Mouse (Mus musculus): ENCODE measurements at regions not wholly inside any gene's neighbourhood (a gene's known extent, or its start where the extent isn't known, plus 50 kb on each side); places are given as distances from the start of the nearest gene placed in this dataset.

DNA sequence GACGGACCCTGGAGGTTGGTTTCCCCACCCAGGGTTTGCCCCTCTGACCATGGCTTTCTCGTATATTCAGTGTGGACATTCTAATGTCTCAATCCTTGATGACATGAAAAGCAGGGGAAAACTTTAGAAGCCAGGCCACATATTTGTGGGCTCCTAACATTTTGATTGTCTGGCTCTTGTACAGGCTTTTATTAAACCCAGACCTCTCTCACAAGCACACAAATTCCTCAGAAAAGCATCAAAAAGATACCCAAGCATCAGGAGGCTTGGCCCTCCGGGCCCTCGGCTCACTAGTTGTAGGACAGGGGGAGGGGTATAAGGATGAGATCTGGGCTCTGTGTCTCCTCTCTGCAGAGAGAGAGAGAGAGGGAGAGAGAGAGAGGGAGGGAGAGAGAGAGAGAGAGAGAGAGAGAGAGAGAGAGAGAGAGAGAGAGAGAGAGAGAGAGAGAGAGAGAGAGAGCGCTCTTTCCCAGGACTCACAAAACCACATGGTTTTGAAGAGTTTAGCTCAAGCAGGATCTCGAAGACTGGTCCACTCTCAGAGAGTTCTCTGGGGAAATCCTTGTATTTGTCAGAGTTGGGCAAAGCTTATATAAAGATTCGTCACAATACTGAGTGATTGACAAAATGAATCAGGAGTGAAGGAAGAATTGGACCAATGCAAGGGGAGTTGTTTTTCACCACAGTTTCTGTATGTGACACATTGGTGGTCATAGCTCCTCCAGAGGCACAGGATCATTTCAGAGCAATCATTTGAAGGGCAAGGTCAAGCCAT lies 167.2 kb upstream of the Cxcl12 start:
- no peak for DNase-seq (ENCODE audit: low read depth, low spot score)

DNA sequence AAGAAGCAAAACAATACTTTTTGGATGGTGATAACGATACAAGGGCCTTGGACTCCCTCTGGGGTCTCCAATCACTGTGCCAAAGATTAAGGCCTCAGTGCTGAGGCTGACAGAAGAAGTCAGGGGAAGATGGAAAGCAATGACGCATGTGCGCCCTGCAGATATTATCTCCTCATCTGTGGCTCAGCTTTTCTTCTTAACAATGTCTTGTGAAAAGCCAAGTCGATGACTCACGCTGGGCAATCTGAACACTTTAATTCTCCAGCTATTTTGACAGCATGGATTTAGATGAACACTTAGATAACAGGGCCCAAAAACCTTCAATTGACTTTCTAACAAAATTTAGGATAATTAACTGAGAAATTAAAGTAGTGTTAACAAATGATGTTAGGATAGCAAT lies 155.7 kb upstream of the Cxcl12 start:
- no peak for DNase-seq (ENCODE audit: low read depth, low spot score)

DNA sequence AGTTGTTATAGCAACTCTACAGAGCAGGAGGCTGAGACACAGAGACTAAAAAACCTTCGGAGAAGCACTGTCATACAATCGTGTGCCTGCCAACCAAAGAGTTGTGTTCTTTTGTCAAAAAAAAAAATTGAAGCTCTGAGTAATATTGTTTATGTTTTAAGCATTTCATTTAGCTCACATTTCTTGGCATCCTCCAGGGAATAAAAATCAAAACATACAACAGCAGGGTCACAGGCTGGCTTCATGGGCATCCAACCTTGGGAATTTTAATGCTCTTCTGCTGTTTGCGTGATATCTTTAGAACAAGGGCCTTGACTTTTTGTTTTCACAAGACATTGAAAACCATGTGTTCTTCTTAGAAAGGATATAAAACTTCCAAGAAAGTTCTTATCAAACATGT lies 152.9 kb upstream of the Cxcl12 start:
- DNase-seq (ENCODE audit: low read depth, low spot score) = no peak

DNA sequence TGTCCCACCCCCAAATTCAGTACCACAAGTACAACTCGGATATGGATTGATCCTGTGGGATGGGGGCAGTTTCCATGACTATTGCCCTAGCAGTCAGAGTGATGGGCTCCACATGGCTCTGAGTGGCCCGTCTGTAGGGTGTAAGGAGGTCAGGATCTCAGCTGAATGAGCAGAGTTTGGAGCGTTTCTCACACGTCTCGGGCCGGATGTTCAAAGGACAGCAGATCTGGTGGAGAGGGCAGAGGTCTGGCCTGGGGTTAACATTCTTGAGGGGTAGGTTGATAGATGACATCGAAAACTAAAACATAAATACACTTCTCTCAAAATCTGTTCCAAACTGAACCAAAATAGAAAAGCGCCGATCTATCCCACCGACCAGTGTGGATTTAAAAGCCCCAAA lies 146.5 kb upstream of the Cxcl12 start:
- DNase-seq (ENCODE audit: low read depth, low spot score) = no peak

DNA sequence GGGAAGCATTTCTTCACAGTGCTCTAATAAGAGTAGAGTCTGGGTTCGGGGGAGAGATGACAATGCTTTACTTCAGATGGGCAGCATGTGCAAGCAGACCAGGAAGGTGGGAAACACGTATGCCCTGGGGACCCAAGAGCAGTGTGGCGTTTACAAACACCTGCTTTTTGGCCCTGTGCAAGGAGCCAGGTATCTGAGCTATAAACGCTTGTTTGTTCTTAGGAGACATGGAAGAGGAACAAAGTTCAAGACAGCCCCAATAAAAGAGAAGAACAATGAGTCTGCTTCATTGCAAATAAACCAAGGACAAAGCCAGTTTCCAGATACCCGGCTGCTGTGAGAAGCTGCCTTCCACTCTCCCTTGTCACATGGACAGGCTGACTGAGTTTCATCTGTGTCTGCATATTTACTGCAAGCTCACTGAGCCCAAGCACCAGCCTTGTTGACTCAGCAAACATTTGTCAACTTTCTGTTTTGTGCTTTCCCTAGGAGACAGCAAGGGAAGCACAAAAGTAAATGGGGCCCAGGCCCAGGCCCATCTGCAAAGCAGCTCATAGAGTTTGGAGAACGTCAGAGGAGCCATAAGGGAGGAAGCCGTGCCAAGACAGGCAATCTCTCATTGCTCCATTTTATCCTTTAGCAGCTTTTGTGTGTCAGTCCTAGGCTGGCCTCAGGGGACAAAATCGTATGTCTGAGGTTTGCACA lies 136.1 kb upstream of the Cxcl12 start:
- DNase-seq (ENCODE audit: low read depth, low spot score) = no peak

DNA sequence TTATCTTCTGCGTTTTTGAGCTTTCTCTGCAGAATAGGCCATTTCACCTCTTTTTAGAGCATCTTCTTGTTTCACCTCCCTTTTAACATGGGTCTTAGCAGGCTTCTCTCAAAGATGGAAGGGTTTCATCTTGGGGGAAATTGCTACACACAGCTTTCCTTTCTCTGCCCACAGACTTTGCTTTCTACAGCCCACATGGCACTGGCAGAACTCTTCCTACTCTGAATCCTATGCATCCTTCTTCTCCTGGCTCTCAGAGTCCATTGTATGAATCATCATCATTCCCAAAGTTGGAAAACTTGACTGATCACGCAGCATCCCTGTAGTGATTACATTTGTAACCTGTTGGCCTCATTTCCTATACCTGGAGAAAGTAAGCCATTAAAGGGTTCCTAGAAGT lies 124.6 kb upstream of the Cxcl12 start:
- DNase-seq (ENCODE audit: low read depth, low spot score) = no peak

DNA sequence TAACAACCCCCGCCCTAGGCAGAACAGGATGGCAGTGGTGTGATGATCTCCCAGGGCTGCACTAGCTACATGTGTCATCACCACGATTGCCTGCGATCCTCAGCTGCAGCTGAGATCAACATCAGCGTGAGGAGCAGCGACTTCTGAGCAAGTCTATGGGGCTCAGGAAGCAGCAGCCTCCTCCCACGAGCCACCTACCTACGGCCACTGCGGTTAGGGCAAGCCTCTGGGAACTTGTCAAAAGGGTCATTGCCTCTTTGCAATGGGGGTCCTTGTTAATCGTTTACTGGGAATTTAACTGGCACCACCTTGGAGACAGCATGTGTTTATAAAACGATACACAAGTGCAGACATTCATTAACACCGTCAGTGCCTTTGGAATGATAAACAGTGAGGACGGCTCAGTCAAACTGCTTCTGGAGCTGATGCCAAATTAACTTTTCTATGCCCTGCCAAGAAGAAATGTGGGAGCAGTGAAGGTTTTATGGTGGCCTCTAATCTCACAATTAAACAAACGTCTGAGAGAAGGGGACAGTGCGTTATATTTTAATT lies 118.8 kb upstream of the Cxcl12 start:
- no peak for DNase-seq (ENCODE audit: low read depth, low spot score)

DNA sequence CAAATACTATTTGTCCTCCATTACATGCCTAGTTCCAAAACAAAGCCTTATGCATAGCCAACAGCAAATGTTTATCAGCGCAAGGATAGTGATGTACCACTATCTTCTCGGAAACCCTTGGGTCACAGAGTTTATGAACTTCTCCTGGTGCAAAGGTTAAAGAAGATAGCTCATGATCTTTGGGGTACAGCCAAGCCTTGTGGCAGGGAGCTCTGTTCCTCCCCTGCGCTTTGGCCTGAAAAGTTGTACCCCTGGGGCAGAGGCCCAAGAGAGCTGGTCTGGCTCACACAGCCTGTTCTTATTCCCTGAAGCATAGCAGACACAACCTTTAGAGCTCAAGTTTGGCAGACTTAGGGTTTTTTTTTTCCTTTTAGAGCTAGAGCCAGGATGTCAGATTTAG lies 107.6 kb upstream of the Cxcl12 start:
- DNase-seq (ENCODE audit: low read depth, low spot score) = no peak

DNA sequence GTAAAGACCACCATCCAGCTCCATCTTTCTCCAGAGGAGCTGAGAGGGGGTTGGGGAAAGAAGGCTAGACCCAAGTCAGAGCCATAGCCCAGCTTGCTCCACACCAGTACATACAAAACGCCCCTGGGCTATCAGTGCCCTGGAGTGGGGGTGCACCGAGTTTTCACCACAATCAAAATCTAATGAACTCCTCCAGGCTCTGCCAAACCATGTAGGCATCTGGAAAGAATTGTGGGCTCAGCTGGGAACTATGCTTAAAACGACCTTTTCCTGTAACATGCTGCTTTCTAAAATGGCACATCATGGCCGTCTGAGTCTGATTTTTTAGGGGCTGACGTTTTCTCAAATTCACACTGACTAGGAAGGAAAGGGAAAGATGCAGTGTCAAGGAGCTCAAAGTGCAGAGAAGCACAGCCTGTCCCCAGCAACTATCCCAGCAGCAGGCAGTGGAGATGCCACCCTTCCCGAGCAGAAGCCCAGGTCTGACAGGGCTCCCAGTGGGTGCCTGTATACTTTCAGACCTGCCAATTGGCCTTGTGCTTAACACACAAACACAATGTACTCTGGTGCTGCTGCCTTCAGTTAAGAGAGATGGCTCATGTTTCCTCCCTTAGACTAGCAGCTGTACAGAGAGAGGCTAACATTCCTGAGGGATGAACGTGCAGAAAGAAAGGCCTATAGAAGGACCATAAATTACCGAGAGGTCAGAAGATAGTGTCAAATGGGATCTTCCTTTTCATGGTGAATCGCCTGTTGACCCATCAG lies 100.6 kb upstream of the Cxcl12 start:
- DNase-seq (ENCODE audit: low read depth, low spot score) = no peak

DNA sequence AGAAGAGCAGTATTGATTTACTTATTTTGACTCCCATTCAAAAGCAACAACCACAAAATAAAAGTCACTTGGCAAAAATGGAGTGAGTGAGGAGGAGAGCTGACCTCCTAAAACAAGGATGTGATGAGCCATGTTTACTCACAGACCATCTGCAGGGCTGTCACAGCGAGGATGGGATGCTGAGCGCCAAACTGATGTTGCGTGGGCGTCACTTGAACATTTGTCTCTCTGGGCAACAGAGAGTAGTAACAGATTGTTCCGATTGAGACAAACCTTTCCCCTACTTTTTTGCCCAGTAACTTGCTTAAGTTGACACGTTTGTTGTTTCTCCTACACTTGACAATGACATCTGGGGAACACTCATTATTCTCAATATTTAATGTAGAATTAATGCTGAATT lies 97.0 kb upstream of the Cxcl12 start:
- DNase-seq (ENCODE audit: low read depth, low spot score) = no peak

DNA sequence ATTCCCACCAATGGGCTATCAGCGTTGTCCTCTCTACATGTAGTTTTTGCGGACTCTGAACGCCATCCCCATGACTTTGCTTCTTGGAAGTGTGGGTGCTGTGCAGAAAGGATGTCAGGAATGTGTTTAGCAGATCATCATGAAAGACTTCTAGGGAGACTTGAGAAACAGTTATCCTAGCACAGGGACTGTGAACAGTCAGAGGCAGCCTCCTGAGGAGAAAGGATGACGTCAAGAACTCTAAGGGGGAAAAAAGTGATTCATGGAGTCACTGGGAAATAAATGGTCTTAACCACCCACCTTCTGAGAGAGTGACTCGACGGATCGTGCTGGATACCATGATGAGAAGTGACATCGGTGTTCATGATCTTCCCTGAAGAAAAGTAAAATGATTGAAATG lies 96.5 kb upstream of the Cxcl12 start:
- no peak for DNase-seq (ENCODE audit: low read depth, low spot score)

DNA sequence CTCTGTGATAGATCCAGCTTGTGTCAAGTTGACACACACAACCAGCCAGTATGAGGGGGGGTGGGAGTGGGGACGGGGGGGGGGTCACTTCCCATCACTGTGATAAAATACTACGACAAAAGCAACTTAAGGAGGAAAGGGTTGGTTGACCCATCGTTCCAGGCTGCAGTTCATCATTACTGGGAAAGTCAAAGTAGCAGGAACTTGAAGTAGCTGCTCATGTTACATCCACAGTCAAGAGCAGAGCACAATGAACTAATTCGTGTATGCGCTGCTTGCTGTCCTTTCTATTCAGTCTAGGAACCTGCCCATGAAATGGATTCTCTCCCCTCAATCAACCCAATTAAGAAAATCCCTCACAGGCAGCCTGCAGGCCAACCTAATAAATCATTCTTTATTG lies 88.8 kb upstream of the Cxcl12 start:
- no peak for DNase-seq (ENCODE audit: low read depth, low spot score)

DNA sequence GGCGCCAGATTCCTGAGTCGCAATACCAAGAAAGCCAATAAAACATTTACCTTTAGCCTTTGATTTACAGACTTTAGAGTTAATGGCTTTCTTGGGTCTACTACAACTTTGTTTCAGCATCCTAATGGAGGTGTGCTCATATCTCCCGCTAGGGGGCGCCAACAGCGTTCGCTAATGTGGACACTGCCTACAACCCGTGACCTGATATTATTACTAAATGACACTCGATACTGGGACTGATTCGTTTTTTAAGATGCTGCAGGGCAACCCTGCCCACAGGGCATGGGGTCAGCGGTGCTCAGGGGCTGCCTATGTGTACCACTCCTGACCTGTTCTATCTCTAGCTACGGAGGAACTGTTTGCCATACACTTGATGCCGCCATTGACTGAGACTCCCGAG lies 87.4 kb upstream of the Cxcl12 start:
- peak; percentile 43 for DNase-seq (ENCODE audit: low read depth, low spot score)

DNA sequence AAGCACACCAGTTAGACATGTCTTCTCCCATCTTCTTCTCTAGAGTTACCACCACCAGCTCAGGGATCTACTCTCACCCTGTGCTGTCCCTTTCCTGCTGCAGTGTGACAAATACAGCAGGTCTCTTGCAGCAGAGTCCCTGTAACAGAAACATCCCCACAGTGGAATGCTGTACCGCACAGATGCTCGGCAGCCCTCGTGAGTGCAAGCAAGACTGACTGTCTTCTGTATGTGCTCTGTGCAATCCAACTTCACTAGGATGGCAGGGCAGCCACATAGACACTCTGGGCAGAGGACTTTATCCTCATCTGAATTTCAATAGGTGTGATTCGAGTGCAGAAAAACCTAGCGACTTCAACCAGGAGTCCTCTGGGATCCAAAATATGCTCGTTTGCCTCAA lies 84.1 kb upstream of the Cxcl12 start:
- no peak for DNase-seq (ENCODE audit: low read depth, low spot score)

DNA sequence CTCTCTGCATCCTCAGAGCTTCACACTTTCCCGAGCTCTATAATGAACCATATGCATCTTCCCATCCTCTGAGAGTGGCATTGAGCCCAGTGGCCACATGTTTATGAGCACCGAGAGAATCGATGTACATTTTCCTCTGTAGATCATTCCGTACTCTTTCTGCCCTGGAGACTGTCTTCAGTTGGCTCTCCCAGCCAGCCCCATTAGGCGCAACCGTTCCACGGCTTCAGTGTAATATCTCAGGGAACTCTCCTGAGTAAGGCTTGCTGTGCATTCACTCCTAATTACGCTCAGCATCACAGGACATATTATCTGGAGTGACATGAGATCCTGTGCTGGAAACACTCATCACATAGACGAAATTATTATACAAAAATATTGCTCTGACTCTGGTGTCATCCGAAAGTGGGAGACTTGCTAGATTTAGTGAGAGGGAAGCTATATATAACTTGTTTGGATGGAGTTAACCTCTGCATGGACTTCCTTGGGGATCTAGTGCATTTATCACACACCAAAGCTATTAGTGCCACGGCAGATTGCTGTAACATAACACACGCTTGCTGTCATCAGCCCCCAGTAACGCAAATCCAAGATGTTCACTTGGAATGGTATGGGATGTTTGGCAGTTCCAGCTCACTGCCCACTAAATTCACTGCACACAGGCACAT lies 83.4 kb upstream of the Cxcl12 start:
- DNase-seq (ENCODE audit: low read depth, low spot score) = no peak

DNA sequence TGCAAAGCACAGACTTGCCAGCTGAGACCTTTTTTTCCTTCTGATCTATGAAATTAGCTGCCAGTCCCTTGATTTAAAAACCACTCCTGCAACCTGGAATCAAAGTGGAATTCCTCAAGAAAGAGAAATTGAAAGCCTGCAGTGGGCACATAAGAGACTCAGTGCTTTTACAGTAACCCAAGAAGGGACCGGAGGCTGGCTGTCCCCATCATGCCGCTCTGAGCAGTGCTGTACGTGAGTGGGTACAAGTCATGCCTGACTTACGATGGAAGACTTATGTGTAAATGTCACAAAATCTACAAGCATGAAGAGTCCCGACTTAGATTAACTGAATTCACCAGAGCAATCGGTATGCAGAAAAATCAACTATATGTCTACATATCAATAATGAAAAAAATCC lies 73.6 kb upstream of the Cxcl12 start:
- DNase-seq (ENCODE audit: low read depth, low spot score) = no peak

DNA sequence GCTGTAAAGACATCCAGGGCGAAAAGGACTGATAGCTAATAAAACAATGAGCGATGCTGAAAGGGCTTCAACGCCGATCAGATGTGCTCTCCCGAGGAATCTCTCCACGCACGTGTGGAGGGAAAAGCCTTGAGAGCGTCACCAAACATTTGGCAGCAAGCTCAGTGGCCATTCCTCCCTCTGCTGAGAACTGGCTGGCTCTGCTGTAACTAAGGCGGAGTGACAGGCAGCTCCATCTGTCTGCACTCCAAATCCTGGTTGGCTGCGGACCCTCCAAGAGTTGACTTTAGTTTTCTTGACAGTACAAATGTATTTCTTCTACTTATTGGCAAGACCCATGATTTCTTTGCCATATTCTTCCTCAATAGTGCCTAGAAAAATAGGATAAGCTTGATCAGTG lies 68.5 kb upstream of the Cxcl12 start:
- no peak for DNase-seq (ENCODE audit: low read depth, low spot score)

DNA sequence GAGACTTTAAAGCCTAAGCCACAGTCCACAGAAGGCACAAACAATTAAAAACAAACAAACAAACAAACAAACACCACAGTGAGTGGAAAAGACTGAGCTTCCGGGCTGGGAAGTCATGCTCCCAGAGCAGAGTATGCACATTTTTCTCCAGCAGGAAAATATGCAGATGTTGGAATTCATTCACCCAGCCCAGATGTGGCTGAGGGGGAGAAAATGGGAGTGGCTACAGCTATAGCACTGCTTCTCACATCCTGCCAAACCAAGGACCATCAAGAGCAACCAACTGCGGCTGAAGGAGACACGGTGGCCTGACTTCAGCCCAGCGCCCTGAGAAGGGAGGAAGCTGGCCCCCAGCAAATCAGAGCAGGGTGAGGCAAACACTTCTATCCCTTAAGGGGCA lies 65.6 kb upstream of the Cxcl12 start:
- no peak for DNase-seq (ENCODE audit: low read depth, low spot score)

DNA sequence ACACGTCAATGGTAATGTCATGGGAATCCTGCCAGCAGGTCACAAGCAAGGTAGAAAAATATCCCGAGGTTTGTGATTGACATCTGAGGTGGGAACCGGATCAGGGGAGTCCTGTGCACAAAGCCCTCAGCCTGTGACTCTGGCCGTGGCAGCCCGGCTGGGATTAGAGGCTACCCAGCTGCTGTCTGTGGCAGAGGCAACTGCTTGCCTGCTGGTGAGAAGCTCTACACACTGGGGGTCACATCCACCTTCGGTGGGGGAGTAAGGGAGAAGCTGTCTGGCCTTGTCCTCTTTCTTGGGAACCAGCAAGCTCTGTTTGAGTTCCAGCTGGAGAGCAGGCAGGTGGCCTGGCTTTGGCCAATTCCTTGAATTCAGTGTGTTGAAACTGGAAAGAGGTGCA lies 64.3 kb upstream of the Cxcl12 start:
- DNase-seq (ENCODE audit: low read depth, low spot score) = no peak

DNA sequence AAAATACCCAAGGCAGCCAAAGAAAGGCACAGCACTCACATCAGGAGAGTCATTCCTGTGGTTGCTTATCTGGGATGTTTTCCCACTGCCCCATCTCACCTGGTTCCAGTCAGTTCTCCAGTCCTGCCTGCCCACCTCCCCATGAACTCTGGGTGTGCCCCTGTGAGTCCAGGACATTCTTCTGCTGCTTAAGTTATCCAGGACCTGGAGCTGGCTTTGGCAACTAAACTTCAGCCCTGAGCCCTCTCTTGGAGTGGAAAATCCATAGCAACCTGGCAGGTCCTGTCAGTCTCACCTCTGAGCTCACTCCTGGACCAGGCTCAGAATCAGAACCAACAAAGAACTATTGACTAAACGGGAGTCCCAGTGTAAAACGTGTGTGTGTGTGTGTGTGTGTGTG lies 63.9 kb upstream of the Cxcl12 start:
- no peak for DNase-seq (ENCODE audit: low read depth, low spot score)

DNA sequence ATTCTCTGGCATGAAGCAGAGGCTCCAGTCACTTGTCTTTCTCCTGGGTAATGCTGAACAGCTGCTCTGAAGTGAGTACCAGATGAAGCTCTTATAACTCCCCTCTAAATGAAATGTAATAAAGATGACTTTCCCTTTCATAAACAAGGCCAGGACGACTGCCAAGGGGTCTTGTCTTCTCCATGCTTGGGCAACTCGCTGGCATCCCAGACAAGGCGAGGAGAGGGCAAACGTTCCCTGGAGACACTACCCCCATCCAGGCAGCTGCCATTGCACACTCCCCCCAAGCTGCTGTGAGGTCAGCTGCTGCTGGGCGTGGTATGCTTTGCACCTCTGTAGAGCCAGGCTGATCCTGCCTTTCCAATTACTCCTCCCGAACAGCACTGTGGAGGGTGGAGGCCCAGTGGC lies 63.1 kb upstream of the Cxcl12 start:
- no peak for DNase-seq (ENCODE audit: low read depth, low spot score)

DNA sequence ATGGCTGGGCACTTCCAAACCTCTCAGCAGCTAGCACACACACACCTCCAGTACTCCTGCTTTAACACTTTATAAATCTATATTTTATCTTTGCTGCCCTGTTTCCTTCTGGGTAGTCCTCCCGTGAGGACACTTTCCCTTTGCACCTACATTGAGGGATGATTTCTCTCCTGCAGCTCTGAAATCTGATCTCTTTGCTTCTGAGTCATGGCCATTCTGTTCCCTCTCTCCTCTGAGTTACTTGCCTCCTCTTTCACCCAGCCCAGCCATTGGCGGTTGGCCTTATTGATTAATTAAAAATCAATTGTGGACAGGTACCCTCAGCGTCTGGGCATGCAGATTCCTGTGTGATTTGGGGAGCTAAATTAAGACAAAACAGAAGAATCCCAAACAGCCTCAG lies 58.0 kb upstream of the Cxcl12 start:
- DNase-seq (ENCODE audit: low read depth, low spot score) = no peak
